Mouse (Mus musculus) embryonic facial prominence, embryonic 15.5 days (tissue): ENCODE measurements around the gene Lrp2. TPM values are rescaled to one million over a fixed set of nuclear protein-coding genes. Genes with fewer than 3 reads are reported as not detected.

Experiments
- ATAC-seq: fragments of 200-750 bp; cut with Nextera tagmentation; 2 replicates; pipeline ENCODE4 v1.8.0; 2017; ENCODE audit warnings: low read depth, moderate TSS enrichment; ENCODE audit not compliant: insufficient number of reproducible peaks, low FRiP score, low TSS enrichment
- H3K27ac ChIP-seq: fragments of 300-500 bp; sonication (generic); replicated peaks from 2 replicates; pipeline ENCODE4 v1.5.1; 2015; ENCODE audit warnings: mild to moderate bottlenecking, inconsistent platforms
- H3K27me3 ChIP-seq: fragments of 300-500 bp; sonication (generic); 2 replicates; pipeline ENCODE4 v1.6.1; 2015; ENCODE audit warnings: inconsistent platforms
- H3K36me3 ChIP-seq: fragments of 300-500 bp; sonication (generic); 2 replicates; pipeline ENCODE4 v1.6.1; 2015; ENCODE audit warnings: mild to moderate bottlenecking, inconsistent platforms
- H3K4me1 ChIP-seq: fragments of 300-500 bp; sonication (generic); 2 replicates; pipeline ENCODE4 v1.6.1; 2015; ENCODE audit warnings: inconsistent platforms
- H3K4me2 ChIP-seq: fragments of 300-500 bp; sonication (generic); replicated peaks from 2 replicates; pipeline ENCODE4 v1.6.1; 2015; ENCODE audit warnings: mild to moderate bottlenecking, inconsistent platforms
- H3K4me3 ChIP-seq: fragments of 300-500 bp; sonication (generic); replicated peaks from 2 replicates; pipeline ENCODE4 v1.5.1; 2015; ENCODE audit warnings: mild to moderate bottlenecking, inconsistent platforms
- H3K9ac ChIP-seq: fragments of 300-500 bp; sonication (generic); 2 replicates; pipeline ENCODE4 v1.6.1; 2015; ENCODE audit warnings: inconsistent platforms
- H3K9me3 ChIP-seq: fragments of 300-500 bp; sonication (generic); replicated peaks from 2 replicates; pipeline ENCODE4 v1.6.1; 2016; ENCODE audit warnings: inconsistent platforms
- WGBS: fragments of 180-500 bp; shearing (Covaris S2); methylation state at CpG from one replicate; pipeline ENCODE4 v1.1.7; 2015; 5-methylcytosine and 5-hydroxymethylcytosine counted together
- polyA plus RNA-seq: library from polyadenylated mRNA; unstranded; fragments of >200 nt; fragmentation: Nextera tagmentation; extraction: Ambion mirVana; gene quantifications from 2 replicates; pipeline ENCODE4 v1.2.1, GENCODE M21; 2015

Gene Lrp2
- polyA plus RNA-seq, 1 experiment from 2014 or later: 0.37 TPM

GRCm38 (mm10) chr2:69441656-69442055 is 144.2 kb downstream of the Lrp2 start:
- Histone ChIP-seq H3K9ac (no peak overlapping the region), H3K9me3 (no peaks in the 10 kb centered on the region), H3K27ac (no peak overlapping the region), H3K4me1 (no peaks in the 10 kb centered on the region), H3K27me3 (no peaks in the 10 kb centered on the region), H3K36me3 (no peaks in the 10 kb centered on the region), H3K4me2 (no peak overlapping the region), H3K4me3 (no peak overlapping the region)
- no peak for ATAC-seq
- 45% methylated on average over 3 of the region's 3 CpGs for WGBS

GRCm38 (mm10) chr2:69428116-69428515 is 157.7 kb downstream of the Lrp2 start:
- no peak for ATAC-seq
- Histone ChIP-seq H3K4me3 (no peak overlapping the region), H3K4me1 (no peaks in the 10 kb centered on the region), H3K9me3 (no peaks in the 10 kb centered on the region), H3K36me3 (no peaks in the 10 kb centered on the region), H3K27me3 (no peaks in the 10 kb centered on the region), H3K9ac (no peak overlapping the region), H3K27ac (no peak overlapping the region), H3K4me2 (no peak overlapping the region)
- WGBS: 35% methylated on average over 3 of the region's 3 CpGs

GRCm38 (mm10) chr2:69427141-69427540 is 158.7 kb downstream of the Lrp2 start:
- H3K9ac ChIP-seq: no peak overlapping the region
- no peaks in the 10 kb centered on the region for H3K36me3 ChIP-seq
- H3K9me3 ChIP-seq: no peaks in the 10 kb centered on the region
- no peaks in the 10 kb centered on the region for H3K4me1 ChIP-seq
- no peak overlapping the region for H3K4me3 ChIP-seq
- no peak overlapping the region for H3K4me2 ChIP-seq
- WGBS: 84% methylated on average over 10 of the region's 10 CpGs
- H3K27ac ChIP-seq: no peak overlapping the region
- no peaks in the 10 kb centered on the region for H3K27me3 ChIP-seq
- ATAC-seq: no peak

- Histone ChIP-seq H3K9ac (no peak overlapping the region), H3K4me3 (no peak overlapping the region), H3K9me3 (no peaks in the 10 kb centered on the region), H3K4me2 (no peak overlapping the region), H3K36me3 (no peaks in the 10 kb centered on the region), H3K27me3 (no peaks in the 10 kb centered on the region), H3K27ac (no peak overlapping the region), H3K4me1 (no peaks in the 10 kb centered on the region)
- 91% methylated on average over 1 of the region's 1 CpGs for WGBS
- no peak for ATAC-seq
Measured at GRCm38 (mm10) chr2:69426081-69426480, 159.8 kb downstream of the Lrp2 start.

GRCm38 (mm10) chr2:69424829-69425228 is 161.0 kb downstream of the Lrp2 start:
- Histone ChIP-seq H3K9me3 (no peaks in the 10 kb centered on the region), H3K9ac (no peak overlapping the region), H3K4me3 (no peak overlapping the region), H3K36me3 (no peaks in the 10 kb centered on the region), H3K4me1 (no peaks in the 10 kb centered on the region), H3K27ac (no peak overlapping the region), H3K4me2 (no peak overlapping the region), H3K27me3 (no peaks in the 10 kb centered on the region)
- ATAC-seq: no peak
- 62% methylated on average over 5 of the region's 5 CpGs for WGBS

GRCm38 (mm10) chr2:69418294-69418881 is 167.5 kb downstream of the Lrp2 start:
- ATAC-seq: no peak
- H3K27ac ChIP-seq: no peak overlapping the region

GRCm38 (mm10) chr2:69415070-69415469 is 170.8 kb downstream of the Lrp2 start:
- H3K9me3 ChIP-seq: no peaks in the 10 kb centered on the region
- no peak overlapping the region for H3K4me3 ChIP-seq
- no peak overlapping the region for H3K9ac ChIP-seq
- no peaks in the 10 kb centered on the region for H3K27me3 ChIP-seq
- no peak overlapping the region for H3K4me2 ChIP-seq
- no peaks in the 10 kb centered on the region for H3K36me3 ChIP-seq
- WGBS: 81% methylated on average over 6 of the region's 6 CpGs
- no peak for ATAC-seq
- no peak overlapping the region for H3K27ac ChIP-seq
- 0 out of 2 replicates have a peak, but pooled peaks cover 5% of the 10 kb centered on the region for H3K4me1 ChIP-seq

More at GRCm38 (mm10) chr2:69418294-69418881, 167.5 kb downstream of the Lrp2 start:
- Histone ChIP-seq H3K9me3 (no peaks in the 10 kb centered on the region), H3K4me1 (0 out of 2 replicates have a peak, but pooled peaks cover 5% of the 10 kb centered on the region), H3K4me3 (no peak overlapping the region), H3K4me2 (0 out of 2 replicates have a peak overlapping the region, but pooled peaks have one; percentile 1), H3K36me3 (no peaks in the 10 kb centered on the region), H3K9ac (no peak overlapping the region), H3K27me3 (no peaks in the 10 kb centered on the region)
- WGBS: 16% methylated on average over 11 of the region's 11 CpGs

- no peaks in the 10 kb centered on the region for H3K27me3 ChIP-seq
- no peak overlapping the region for H3K4me3 ChIP-seq
- 0 out of 2 replicates have a peak, but pooled peaks cover 5% of the 10 kb centered on the region for H3K4me1 ChIP-seq
- no peaks in the 10 kb centered on the region for H3K36me3 ChIP-seq
- 85% methylated on average over 10 of the region's 10 CpGs for WGBS
- no peak for ATAC-seq
- no peak overlapping the region for H3K4me2 ChIP-seq
- H3K9ac ChIP-seq: no peak overlapping the region
- no peak overlapping the region for H3K27ac ChIP-seq
- no peaks in the 10 kb centered on the region for H3K9me3 ChIP-seq
Measured at GRCm38 (mm10) chr2:69414539-69414938, 171.3 kb downstream of the Lrp2 start.

GRCm38 (mm10) chr2:69405692-69406091 is 180.2 kb downstream of the Lrp2 start:
- ATAC-seq: no peak
- no peak overlapping the region for H3K4me3 ChIP-seq
- no peaks in the 10 kb centered on the region for H3K36me3 ChIP-seq
- no peak overlapping the region for H3K4me2 ChIP-seq
- no peak overlapping the region for H3K27ac ChIP-seq
- H3K9ac ChIP-seq: no peak overlapping the region
- no peaks in the 10 kb centered on the region for H3K27me3 ChIP-seq
- H3K9me3 ChIP-seq: no peaks in the 10 kb centered on the region
- 92% methylated on average over 5 of the region's 5 CpGs for WGBS
- 0 out of 2 replicates have a peak, but pooled peaks cover 8% of the 10 kb centered on the region for H3K4me1 ChIP-seq

- H3K4me1 ChIP-seq: 0 out of 2 replicates have a peak, but pooled peaks cover 8% of the 10 kb centered on the region
- 79% methylated on average over 7 of the region's 7 CpGs for WGBS
- no peak overlapping the region for H3K27ac ChIP-seq
- no peaks in the 10 kb centered on the region for H3K9me3 ChIP-seq
- H3K4me2 ChIP-seq: no peak overlapping the region
- H3K36me3 ChIP-seq: no peaks in the 10 kb centered on the region
- H3K27me3 ChIP-seq: no peaks in the 10 kb centered on the region
- H3K9ac ChIP-seq: no peak overlapping the region
- no peak for ATAC-seq
- no peak overlapping the region for H3K4me3 ChIP-seq
Measured at GRCm38 (mm10) chr2:69402309-69402708, 183.6 kb downstream of the Lrp2 start.

- no peaks in the 10 kb centered on the region for H3K36me3 ChIP-seq
- no peak overlapping the region for H3K27ac ChIP-seq
- no peak overlapping the region for H3K4me2 ChIP-seq
- no peak overlapping the region for H3K4me3 ChIP-seq
- no peaks in the 10 kb centered on the region for H3K9me3 ChIP-seq
- ATAC-seq: no peak
- 0 out of 2 replicates have a peak, but pooled peaks cover 8% of the 10 kb centered on the region for H3K4me1 ChIP-seq
- no peak overlapping the region for H3K9ac ChIP-seq
- WGBS: 84% methylated on average over 6 of the region's 6 CpGs
- no peaks in the 10 kb centered on the region for H3K27me3 ChIP-seq
Measured at GRCm38 (mm10) chr2:69401891-69402290, 184.0 kb downstream of the Lrp2 start.
